Mouse (Mus musculus) lung, adult 2 months (tissue): ENCODE measurements around the gene Dcdc2c. TPM values are rescaled to one million over a fixed set of nuclear protein-coding genes. Genes with fewer than 3 reads are reported as not detected.
A peak's percentile ranks its signal among the peaks of the same experiment; 100 is the strongest.

Experiments
- DNase-seq: peaks from one replicate; pipeline ENCODE4 v3.0.0; 2022
- H3K4me1 ChIP-seq: fragments of 200-500 bp; 2 replicates; pipeline ENCODE4 v1.6.1; 2011; ENCODE audit warnings: low read length; ENCODE audit not compliant: control insufficient read depth, insufficient read depth
- H3K4me3 ChIP-seq: fragments of 200-500 bp; replicated peaks from 2 replicates; pipeline ENCODE3; 2011; ENCODE audit warnings: low read depth, mild to moderate bottlenecking, control low read depth, low read length; ENCODE audit errors: extremely low read depth
- CTCF ChIP-seq: fragments of 200-500 bp; IDR thresholded peaks from 2 replicates; pipeline ENCODE4 v1.5.1; 2011; ENCODE audit warnings: mild to moderate bottlenecking, low read length, control low read depth; ENCODE audit not compliant: insufficient read depth
- POLR2A ChIP-seq: fragments of 200-500 bp; IDR thresholded peaks from 2 replicates; pipeline ENCODE4 v1.6.1; 2011; ENCODE audit warnings: low read depth, mild to moderate bottlenecking, control low read depth, low read length, borderline replicate concordance; ENCODE audit errors: extremely low read depth
- WGBS: fragments of 180-500 bp; shearing (Covaris S2); methylation state at CpG from one replicate; pipeline ENCODE4 v1.1.7; 2018; 5-methylcytosine and 5-hydroxymethylcytosine counted together
- polyA plus RNA-seq: library from polyadenylated mRNA; depleted of rRNA; stranded (reverse); fragments of >200 nt; gene quantifications from 2 replicates; pipeline ENCODE4 v1.2.3, GENCODE M21; 2012

The Dcdc2c gene
- polyA plus RNA-seq, 1 experiment, result not detected

- H3K4me1 ChIP-seq, result no peaks in the 10 kb centered on the region
- peak; percentile 42; the same call in 1 of the 2 replicates for TF ChIP-seq CTCF
- TF ChIP-seq POLR2A, result no peak
- no peak for DNase-seq
- 36% methylated on average over 4 of the region's 4 CpGs for WGBS
- no peak overlapping the region for H3K4me3 ChIP-seq
Observed at GRCm38 (mm10) chr12:28579132-28579531, 26.9 kb upstream of the Dcdc2c start.

GRCm38 (mm10) chr12:28578147-28578546, 25.9 kb upstream of the Dcdc2c start:
- no peak overlapping the region for H3K4me3 ChIP-seq
- WGBS, result 65% methylated on average over 3 of the region's 3 CpGs
- no peaks in the 10 kb centered on the region for H3K4me1 ChIP-seq
- DNase-seq, result no peak
- TF ChIP-seq POLR2A (no peak), CTCF (no peak)

- 64% methylated on average over 6 of the region's 6 CpGs for WGBS
- Histone ChIP-seq H3K4me3 (no peak overlapping the region), H3K4me1 (no peaks in the 10 kb centered on the region)
- DNase-seq, result no peak
- no peak for TF ChIP-seq CTCF
- TF ChIP-seq POLR2A, result no peak
Observed at GRCm38 (mm10) chr12:28575366-28576070, 23.3 kb upstream of the Dcdc2c start.

- Histone ChIP-seq H3K4me3 (no peak overlapping the region), H3K4me1 (no peaks in the 10 kb centered on the region)
- no peak for TF ChIP-seq POLR2A
- TF ChIP-seq CTCF, result no peak
- WGBS, result 69% methylated on average over 2 of the region's 2 CpGs
- no peak for DNase-seq
Observed at GRCm38 (mm10) chr12:28572241-28572640, 20.0 kb upstream of the Dcdc2c start.

GRCm38 (mm10) chr12:28551775-28552174, 424 bp downstream of the Dcdc2c start:
- no peak for DNase-seq

GRCm38 (mm10) chr12:28548887-28549286, 3.3 kb downstream of the Dcdc2c start:
- Histone ChIP-seq H3K4me1 (no peaks in the 10 kb centered on the region), H3K4me3 (no peak overlapping the region)
- 49% methylated on average over 4 of the region's 4 CpGs for WGBS
- DNase-seq, result no peak
- no peak for TF ChIP-seq CTCF
- TF ChIP-seq POLR2A, result no peak

More at GRCm38 (mm10) chr12:28551775-28552174, 424 bp downstream of the Dcdc2c start:
- Histone ChIP-seq H3K4me3 (no peak overlapping the region), H3K4me1 (no peaks in the 10 kb centered on the region)
- WGBS, result 62% methylated on average over 18 of the region's 18 CpGs
- no peak for TF ChIP-seq POLR2A
- TF ChIP-seq CTCF, result no peak

GRCm38 (mm10) chr12:28514264-28514775, 37.9 kb downstream of the Dcdc2c start:
- 16% methylated on average over 1 of the region's 1 CpGs for WGBS
- DNase-seq, result no peak
- H3K4me1 ChIP-seq, result no peaks in the 10 kb centered on the region
- TF ChIP-seq CTCF (no peak), POLR2A (no peak)
- no peak overlapping the region for H3K4me3 ChIP-seq

- TF ChIP-seq POLR2A (no peak), CTCF (no peak)
- no peak overlapping the region for H3K4me3 ChIP-seq
- WGBS, result 33% methylated on average over 5 of the region's 5 CpGs
- DNase-seq, result no peak
- no peaks in the 10 kb centered on the region for H3K4me1 ChIP-seq
Observed at GRCm38 (mm10) chr12:28509699-28510280, 42.4 kb downstream of the Dcdc2c start.

GRCm38 (mm10) chr12:28494289-28494688, 57.9 kb downstream of the Dcdc2c start:
- no peaks in the 10 kb centered on the region for H3K4me1 ChIP-seq
- 66% methylated on average over 5 of the region's 5 CpGs for WGBS
- no peak overlapping the region for H3K4me3 ChIP-seq
- no peak for DNase-seq
- no peak for TF ChIP-seq POLR2A
- TF ChIP-seq CTCF, result no peak
